Mouse (Mus musculus) urinary bladder, adult 18-20 months (tissue): ENCODE data around the gene H2afv.
"Not testable (repeated sequence)": the region's sequence is repeated elsewhere in the genome, so short reads cannot be mapped to it uniquely, and the experiment has no call there.

Source experiments
- DNase-seq, 2 experiments: peaks; one replicate each; pipeline ENCODE4 v3.0.0; 2022; ENCODE audit warnings: low spot score in 2 of 2, mixed read lengths in 2 of 2

The H2afv gene

DNA sequence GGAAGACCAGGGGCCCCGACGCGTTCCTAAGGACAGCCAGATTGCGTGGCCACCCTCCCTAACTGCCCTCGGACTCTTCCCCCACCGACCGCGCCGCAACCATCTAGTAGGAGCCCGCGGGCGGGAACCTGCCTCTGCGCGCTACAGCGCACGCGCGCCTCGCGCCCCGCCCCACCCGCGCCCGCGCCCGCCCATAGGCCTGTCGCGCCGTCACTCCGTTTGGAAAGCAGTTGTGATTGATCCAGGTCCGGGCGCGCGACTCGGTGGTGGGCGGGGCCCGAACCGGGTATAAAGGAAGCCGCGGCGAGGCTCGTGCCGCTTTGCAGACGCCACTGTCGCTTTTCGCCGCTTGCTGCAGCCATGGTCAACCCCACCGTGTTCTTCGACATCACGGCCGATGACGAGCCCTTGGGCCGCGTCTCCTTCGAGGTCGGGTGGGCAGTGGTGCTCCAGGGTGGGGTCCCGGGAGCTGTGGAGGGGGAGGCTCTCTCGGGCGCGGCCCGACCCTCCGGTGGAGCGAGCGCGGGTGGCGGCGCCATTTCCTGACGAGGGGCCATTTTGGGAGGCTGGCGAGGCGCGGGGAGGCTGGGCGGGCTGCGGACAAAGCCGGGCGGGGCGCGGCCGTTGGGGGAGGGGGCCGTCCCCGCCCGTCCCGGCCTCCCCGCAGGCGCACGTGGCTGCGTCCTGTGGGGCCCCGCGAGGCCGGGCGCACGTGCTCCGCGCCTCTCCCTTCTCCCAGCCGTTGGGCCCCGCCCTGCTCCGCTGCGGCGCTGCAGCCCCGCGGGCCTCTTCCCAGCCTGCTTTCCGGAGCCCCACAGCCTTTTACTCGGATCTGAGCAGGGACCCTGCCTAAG lies 28.5 kb downstream of the H2afv start:
- DNase-seq = peak; percentile 96 to 100

DNA sequence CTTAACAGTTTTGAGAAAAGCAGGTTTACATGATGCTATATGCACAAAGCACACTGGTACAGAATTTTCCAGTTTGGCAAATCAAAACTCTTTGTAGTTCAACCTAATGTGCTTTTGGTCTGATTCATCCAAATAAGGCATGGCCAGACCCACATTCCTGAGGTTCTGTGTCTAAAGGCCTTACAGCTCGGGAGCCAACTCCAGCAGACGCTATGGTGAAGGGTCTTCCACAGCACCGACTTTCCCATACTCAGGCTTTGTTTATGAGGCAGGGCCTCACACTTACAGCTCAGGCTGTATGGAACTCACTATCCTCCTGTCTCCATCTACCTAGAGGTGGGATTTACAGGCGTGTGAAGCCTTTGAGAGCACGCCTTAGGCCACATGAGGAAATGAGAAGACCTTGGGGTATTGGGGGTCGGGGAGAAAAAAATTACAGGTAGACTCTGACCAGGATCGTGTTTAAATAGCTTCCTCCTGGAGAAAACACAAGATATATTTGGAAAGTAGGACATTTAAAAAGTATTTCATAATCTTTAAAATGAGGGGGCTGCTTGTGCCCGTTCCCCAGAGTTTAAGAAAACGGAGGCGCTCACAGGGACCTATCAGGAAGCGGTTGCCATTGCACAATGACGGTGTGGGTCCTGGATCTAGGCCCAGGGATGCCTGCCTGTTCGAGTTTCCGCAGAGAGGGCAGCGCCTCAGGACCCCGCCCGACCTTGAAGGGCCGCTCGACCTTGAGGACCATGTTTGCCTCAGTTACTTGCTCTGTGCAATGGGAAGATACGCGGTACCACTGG lies 29.3 kb downstream of the H2afv start, which contains the start of gene Ppia:
Gene Ppia (plus strand): TSS at position 693 of the 800 bp plus-strand sequence.
- DNase-seq = no peak

GRCm38 (mm10) chr11:6413264-6413663 lies 31.0 kb downstream of the H2afv start:
- DNase-seq = no peak

- peak in 1 of 2 experiments; percentile 79 for DNase-seq
Observed at GRCm38 (mm10) chr11:6411684-6412083, 32.6 kb downstream of the H2afv start.

DNA sequence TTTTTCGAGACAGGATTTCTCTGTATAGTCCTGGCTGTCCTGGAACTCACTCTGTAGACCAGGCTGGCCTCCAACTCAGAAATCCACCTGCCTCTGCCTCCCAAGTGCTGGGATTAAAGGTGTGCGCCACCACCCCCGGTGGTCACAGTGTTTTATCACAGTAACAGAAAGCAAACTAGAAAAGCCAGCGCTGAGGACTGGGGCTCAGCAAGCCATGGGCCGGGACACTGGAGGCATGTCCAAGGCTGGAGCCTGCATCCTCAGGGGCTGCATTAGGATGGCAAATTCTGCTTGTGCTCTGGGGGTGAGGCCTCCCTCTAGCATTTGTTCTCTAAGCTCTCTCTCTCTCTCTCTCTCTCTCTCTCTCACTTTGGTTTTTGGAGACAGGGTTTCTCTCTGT lies 33.5 kb downstream of the H2afv start:
- DNase-seq = not testable (repeated sequence)

- DNase-seq = no peak
Observed at GRCm38 (mm10) chr11:6410050-6410602, 34.1 kb downstream of the H2afv start.

DNA sequence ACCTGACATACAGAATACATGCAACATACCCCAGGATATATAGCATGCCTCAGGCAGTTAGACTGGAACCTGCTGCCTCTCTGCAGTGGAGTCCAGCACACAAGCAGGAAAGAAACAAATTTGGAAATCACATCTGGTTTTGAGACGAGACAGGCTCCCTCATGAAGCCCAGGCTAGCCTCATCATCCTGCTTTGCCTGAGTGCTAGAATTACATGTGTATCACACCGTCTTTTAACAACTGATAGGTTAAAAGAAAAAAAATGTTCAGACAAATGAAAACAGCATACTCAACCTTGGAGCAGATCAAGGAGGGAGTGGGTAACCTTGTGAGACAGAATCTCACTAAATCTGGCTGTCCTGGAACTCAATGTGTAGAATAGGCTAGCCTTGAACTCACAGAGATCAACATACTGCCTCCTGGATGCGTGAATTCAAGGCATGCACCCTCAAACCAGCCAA lies 37.1 kb downstream of the H2afv start:
- no peak for DNase-seq

DNA sequence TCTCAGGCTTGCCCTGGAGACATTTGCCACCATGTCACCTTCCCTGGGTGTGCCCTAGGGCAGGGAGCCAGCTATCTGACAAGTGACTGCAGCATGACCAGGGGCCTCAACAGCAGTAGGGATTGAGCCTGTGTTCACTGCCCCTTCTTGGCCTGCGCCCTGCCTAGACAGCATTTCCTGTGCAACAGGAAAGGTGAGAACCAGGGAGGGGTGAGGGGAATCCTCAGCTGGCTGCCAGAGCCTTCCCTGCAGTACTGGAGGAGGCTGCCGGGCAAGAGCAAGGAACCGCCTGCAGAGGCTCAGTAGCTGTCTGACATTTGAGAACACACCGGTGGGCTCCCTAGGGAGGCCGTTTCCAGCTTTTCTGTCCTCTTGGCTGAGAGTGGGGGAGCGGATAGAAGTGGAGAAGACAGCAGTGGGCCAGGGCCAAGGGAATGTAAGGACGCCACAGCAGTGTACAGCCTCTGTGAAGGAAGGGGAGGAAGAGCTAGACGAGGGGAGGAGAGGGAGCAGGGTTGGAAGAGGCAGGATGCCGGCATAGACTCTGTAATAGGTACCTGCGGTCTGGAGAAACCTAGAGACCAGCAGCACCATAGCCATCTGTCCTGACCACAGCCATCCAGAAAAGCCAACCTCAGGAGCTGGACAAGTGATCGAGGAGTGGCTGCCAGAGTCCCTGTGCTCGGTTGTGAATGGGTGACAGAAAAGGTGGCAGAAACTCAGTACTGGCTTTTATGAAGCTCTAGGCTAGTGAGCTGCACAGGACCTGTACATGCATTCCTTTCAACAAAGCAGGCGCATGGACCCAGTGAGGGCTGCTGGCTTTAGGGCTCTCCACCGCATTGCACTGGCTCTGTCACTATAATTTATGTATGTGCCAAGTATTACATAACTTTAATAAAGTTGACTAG lies 37.7 kb downstream of the H2afv start:
- peak; percentile 55 to 71 for DNase-seq

DNA sequence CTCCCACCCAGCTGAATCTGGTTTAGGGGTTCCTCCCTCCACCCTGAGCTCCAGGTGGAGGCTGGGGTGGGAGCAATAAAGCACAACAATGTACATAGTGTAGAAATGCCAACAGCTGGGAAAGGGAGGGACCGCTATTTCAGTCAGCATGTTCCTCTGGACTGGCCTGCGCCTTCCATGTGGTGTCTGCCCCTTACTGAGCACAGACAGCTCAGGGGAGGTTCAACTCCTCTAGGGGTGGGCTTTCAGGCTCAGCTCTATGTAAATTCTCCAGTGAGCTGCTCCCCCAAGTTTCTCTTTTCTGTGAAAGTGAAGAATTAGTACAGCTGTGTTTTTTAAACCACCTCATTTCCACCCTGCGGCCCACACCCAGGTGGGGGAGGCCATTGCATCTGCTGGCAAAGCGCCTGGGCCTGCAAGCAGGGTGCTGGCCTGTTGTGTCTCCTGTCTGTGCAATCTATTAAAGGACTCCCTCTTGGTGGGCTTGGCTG lies 38.6 kb downstream of the H2afv start:
- DNase-seq = no peak

GRCm38 (mm10) chr11:6404699-6405566 lies 39.3 kb downstream of the H2afv start:
- no peak for DNase-seq

DNA sequence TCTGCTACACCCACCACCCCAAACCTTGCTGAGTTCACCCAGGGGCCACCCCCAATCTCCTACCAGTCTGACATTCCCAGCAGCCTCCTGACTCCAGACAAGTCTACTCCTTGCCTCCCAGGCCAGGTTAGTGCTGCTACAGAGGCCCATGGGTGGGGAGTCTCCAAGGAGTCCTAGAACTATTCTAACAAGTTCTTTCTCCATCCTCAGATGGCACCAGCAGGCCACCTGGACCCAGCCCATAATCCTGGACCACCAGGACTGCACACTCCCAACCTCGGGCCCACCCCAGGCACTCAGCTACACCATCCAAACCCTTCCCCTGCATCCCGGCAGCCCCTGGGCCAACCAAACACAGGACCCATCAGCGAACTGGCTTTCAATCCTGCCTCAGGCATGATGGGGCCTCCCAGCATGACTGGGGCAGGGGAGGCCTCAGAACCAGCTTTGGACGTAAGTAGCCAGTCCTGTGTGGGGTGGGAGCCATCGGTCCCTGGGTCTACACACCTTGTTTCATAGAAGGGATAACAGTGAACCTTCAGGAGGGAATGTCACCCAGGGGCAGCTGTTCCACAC lies 40.3 kb downstream of the H2afv start:
- DNase-seq = no peak

GRCm38 (mm10) chr11:6402515-6403510 lies 41.4 kb downstream of the H2afv start:
- peak in 1 of 2 experiments; percentile 60 for DNase-seq

GRCm38 (mm10) chr11:6398141-6398540 lies 46.1 kb downstream of the H2afv start:
- DNase-seq = no peak

DNA sequence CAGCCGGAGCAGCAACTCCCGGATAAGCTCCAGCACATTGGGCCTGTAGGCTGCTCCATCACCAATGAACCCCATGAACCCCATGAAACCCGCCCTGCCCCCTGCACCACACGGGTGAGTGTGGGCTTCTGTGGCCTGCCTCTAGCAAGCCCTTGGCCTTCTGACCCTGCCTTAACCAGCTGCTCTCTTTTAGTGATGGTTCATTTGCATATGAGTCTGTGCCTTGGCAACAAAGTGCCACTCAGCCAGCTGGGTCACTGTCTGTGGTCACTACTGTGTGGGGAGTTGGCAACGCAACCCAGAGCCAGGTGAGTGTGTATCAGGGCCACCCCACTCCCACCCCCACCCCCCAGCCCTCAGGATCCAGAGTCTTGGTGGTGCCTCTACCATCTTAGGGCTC lies 48.7 kb downstream of the H2afv start:
- no peak for DNase-seq

GRCm38 (mm10) chr11:6393866-6394265 lies 50.4 kb downstream of the H2afv start:
- DNase-seq = no peak

- DNase-seq = no peak
Observed at GRCm38 (mm10) chr11:6392857-6393256, 51.4 kb downstream of the H2afv start.

GRCm38 (mm10) chr11:6391516-6392276 lies 52.5 kb downstream of the H2afv start:
- DNase-seq = no peak
